ENCODE assay signal across 9 mouse cellular contexts in the genomic region with DNA sequence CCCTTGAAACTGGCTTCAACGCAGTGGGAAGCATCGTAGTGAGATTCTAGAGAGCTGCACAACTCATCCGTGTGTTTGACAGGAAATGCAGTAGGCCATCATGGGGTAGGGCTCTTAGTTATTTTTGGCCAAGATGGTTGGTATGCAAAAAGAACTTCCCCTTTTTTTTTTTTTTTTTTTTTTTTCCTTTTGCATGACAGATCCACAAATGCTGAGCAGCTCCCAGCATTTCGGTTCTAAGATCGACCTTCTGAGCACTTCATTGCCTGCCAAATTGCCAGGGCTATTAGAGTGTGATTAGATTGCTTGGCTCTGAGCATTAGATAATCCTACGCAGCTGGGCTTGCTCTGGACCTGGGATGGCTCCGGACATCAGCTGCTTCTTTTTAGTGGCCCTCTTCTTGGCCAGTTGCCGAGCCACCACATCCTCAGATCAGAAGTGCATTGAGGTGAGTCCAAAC. TPM values are rescaled to one million over a fixed set of nuclear protein-coding genes. Genes with fewer than 3 reads are reported as not detected.
DNase-seq lines count a peak whose midpoint lies in the region; ATAC-seq and TF ChIP-seq lines count a peak whose summit lies in the region.
"Had no signal": no experiment of that assay in that cellular context is flagged by ENCODE, and none has a peak within 500 bp of the region (broad histone marks: within the 10 kb centered on the region; RNA-seq: fewer than 3 reads in every experiment).

A gene (plus strand): TSS at position 218 of the 461 bp plus-strand sequence.

- peak; percentile 33; the same call in 1 of the 2 replicates for ATAC-seq in lung, postnatal 0 days
- ATAC-seq: Patski had no signal

- WGBS in heart, adult 2 months: 20% methylated on average over 8 of the region's 8 CpGs
- WGBS in lung, postnatal 0 days: 56% methylated on average over 8 of the region's 8 CpGs

- no peaks in the 10 kb centered on the region for H3K27me3 ChIP-seq in heart, adult 2 months (ENCODE audit: control insufficient read depth, insufficient read depth, low read length)
- H3K27me3 ChIP-seq in lung, postnatal 0 days (replicated peaks; ENCODE audit: insufficient read depth, low read length): no peaks in the 10 kb centered on the region
- H3K27me3 ChIP-seq: Patski had no signal

- no peak for TF ChIP-seq CTCF in heart, adult 2 months (IDR thresholded peaks at IDR 0.05)
- TF ChIP-seq CTCF in lung, postnatal 0 days (IDR thresholded peaks at IDR 0.05): no peak

- no peak within 1 kb of the TSS for H3K9ac ChIP-seq in heart, adult 2 months (ENCODE audit: low read depth, low read length)
- H3K9ac ChIP-seq in lung, postnatal 0 days (replicated peaks; ENCODE audit: low read depth): no peak within 1 kb of the TSS

- TF ChIP-seq POLR2A in heart, adult 2 months (IDR thresholded peaks at IDR 0.05; ENCODE audit: insufficient read depth, low read depth, low read length): no peak

- H3K9me3 ChIP-seq in lung, postnatal 0 days (ENCODE audit: low read length): no peaks in the 10 kb centered on the region

- H3K27ac ChIP-seq in heart, adult 2 months: no peak within 1 kb of the TSS; the same call in 1 of the 2 replicates
- no peak within 1 kb of the TSS; the same call in 1 of the 2 replicates for H3K27ac ChIP-seq in lung, postnatal 0 days (ENCODE audit: low read length)

- H3K79me2 ChIP-seq in heart, adult 2 months (replicated peaks; ENCODE audit: control insufficient read depth, insufficient read depth, low read length): no peaks in the 10 kb centered on the region

- peaks cover 2% of the 10 kb centered on the region; the same call in 1 of the 2 replicates for H3K36me3 ChIP-seq in heart, adult 2 months (ENCODE audit: control insufficient read depth, insufficient read depth, low read length)
- H3K36me3 ChIP-seq in lung, postnatal 0 days (ENCODE audit: insufficient read depth, low read length): no peaks in the 10 kb centered on the region

- intact Hi-C loops in heart, adult 2 months (cut with DNase I): no loop called here
- intact Hi-C loops in gastrocnemius, postnatal 14 days (cut with DNase I; ENCODE audit: low total_unique reads): no loop called here

- TF ChIP-seq EP300 in heart, adult 2 months (IDR thresholded peaks at IDR 0.05; ENCODE audit: insufficient read depth, low read depth, low read length): no peak
- TF ChIP-seq EP300 in lung, postnatal 0 days (IDR thresholded peaks at IDR 0.05): no peak

- no peak within 1 kb of the TSS for H3K4me2 ChIP-seq in lung, postnatal 0 days (replicated peaks; ENCODE audit: low read depth, low read length)

- H3K4me1 ChIP-seq in heart, adult 2 months (ENCODE audit: control insufficient read depth, insufficient read depth, low read length): peaks cover 7% of the 10 kb centered on the region
- 0 out of 2 replicates have a peak, but pooled peaks cover 4% of the 10 kb centered on the region for H3K4me1 ChIP-seq in lung, postnatal 0 days (ENCODE audit: insufficient read depth, low read depth, low read length)

- peak; percentile 26 to 44 for DNase-seq in heart, adult 2 months
- no peak for DNase-seq in heart, adult 9 months (ENCODE audit: low spot score in 2 of 2)
- DNase-seq in B cell, adult 2 months: peak; percentile 73 to 76
- DNase-seq in gastrocnemius, postnatal 14 days: peak; percentile 44
- peak; percentile 25 for DNase-seq in lung, postnatal 0 days (ENCODE audit: low spot score)
- DNase-seq in retina, postnatal 1 day: no peak
- no peak for DNase-seq in cerebellum, adult 11 months
- DNase-seq in thymus, postnatal 36 days: no peak

- no peak within 1 kb of the TSS for H3K4me3 ChIP-seq in heart, adult 2 months
- H3K4me3 ChIP-seq in lung, postnatal 0 days (ENCODE audit: low read depth, low read length): no peak within 1 kb of the TSS

RNA-seq across cellular contexts. Expression of the gene that starts here (rescaled TPM):
- total RNA-seq in heart, adult 2 months (2021): 1 to 10 TPM in 1 of 2 experiments, under 1 TPM in 1; 0.32 to 1.6 TPM
- polyA plus RNA-seq in heart, adult 2 months (2012; rRNA removed): 0.70 and 1.3 TPM in 2 replicates
- under 1 TPM; 0.20 to 0.45 TPM for total RNA-seq in gastrocnemius, postnatal 14 days (2021)
- 0.67 and 0.96 TPM in 2 replicates for polyA plus RNA-seq in lung, postnatal 0 days (2015; fragmentation: Nextera tagmentation; extraction: Ambion mirVana)
- polyA plus RNA-seq: Patski had no signal

Comparison
In these comparisons a context has a peak if more than half of its experiments do, and no peak if none do; other contexts are left out.
1. DNase-seq: peak in heart, adult 2 months (2 of 2) and B cell, adult 2 months (2 of 2); none in heart, adult 9 months (0 of 2), retina, postnatal 1 day (single experiment), cerebellum, adult 11 months (single experiment) and thymus, postnatal 36 days (0 of 2).
2. Peak in DNase-seq in gastrocnemius, postnatal 14 days; RNA of the gene not detected or under 1 TPM.
3. Peak in DNase-seq and ATAC-seq in lung, postnatal 0 days; RNA of the gene not detected or under 1 TPM.